Mouse (Mus musculus) stomach, postnatal 0 days (tissue): ENCODE results near the gene Hspbap1.

ENCODE experiments used
- CTCF ChIP-seq: IDR thresholded peaks from 2 replicates; pipeline ENCODE4 v1.5.1; 2016; ENCODE audit warnings: antibody characterized with exemption, low read depth, mild to moderate bottlenecking, moderate library complexity
- EP300 ChIP-seq: optimal IDR thresholded peaks from 2 replicates; pipeline ENCODE3; 2016; ENCODE audit warnings: antibody characterized with exemption

GRCm38 (mm10) chr16:35748237-35748603 is 22.0 kb upstream of the Hspbap1 start:
- TF ChIP-seq CTCF (no peak), EP300 (no peak)
